Mouse (Mus musculus) embryonic stem cell, embryonic (primary cell): ENCODE data around the gene Cfap57.

Source experiments
- CTCF ChIA-PET, 4 experiments: fragments of 300-600 bp in 2 of 4; fragments of 350-600 bp in 2 of 4; sonication (Branson Sonifier 250); formaldehyde crosslinking; loops; one replicate each; lab custom pipeline; 2022; ENCODE audit warnings: inconsistent platforms in 2 of 4; lab: Charles Lee
- POLR2A ChIA-PET, 4 experiments: fragments of 300-600 bp in 2 of 4; fragments of 350-600 bp in 2 of 4; sonication (Branson Sonifier 250); formaldehyde crosslinking; loops; one replicate each; lab custom pipeline; 2022; ENCODE audit warnings: antibody characterized with exemption in 4 of 4, inconsistent platforms in 1 of 4; lab: Charles Lee

Cfap57 gene

DNA sequence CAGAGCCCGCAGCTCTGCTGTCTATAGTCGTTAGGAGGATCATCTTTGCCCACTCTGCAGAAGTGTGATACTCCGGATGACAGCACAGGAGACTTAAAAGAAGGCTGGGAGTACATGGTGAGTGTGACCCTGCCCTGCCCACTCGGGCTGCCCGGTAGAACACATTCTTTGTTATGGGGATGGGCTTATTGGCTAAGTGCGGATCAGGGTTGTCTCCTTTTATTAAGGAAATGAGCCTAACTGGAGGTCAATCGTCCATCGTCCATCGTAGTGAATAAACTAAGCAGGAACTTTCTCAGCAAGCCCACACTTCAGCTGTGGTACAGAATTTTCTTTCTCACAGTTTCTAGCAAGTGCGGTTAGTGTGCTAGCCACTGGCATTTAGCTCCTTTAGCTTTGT is 80.7 kb downstream of the Cfap57 start:
- ChIA-PET CTCF (interaction anchor here in 2 of 4 experiments (1.0 to 1.4 kb wide), 2 partner anchors 26 kb away, joined by 4 read pairs; no protein-coding TSS in a partner anchor), POLR2A (interaction anchor here in 1 of 4 experiments (0.6 to 1.1 kb wide), 2 partner anchors 22 to 704 kb away, joined by 3 read pairs; no protein-coding TSS in a partner anchor)

DNA sequence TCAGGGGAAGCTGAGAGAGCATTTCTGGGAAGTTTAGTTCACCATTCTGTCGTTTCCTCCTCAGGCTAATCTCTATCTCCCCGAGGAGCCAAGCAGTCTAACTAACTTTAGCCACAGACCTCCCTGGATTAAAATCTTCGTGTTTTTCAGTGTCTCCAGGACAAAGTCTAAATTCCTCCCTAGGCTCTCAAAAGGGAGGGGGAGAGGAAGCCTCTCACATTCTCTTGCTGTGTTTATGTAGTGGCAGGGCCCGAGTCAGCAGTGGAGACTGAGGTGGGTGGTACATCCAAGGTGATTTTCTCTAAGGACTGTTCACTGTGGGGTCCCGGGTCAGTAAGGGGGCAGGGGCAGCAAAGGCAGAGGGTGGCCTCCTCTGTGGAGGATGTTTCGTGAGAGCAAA is 82.8 kb downstream of the Cfap57 start:
- CTCF ChIA-PET, result no interaction called here
- POLR2A ChIA-PET, result no interaction called here

DNA sequence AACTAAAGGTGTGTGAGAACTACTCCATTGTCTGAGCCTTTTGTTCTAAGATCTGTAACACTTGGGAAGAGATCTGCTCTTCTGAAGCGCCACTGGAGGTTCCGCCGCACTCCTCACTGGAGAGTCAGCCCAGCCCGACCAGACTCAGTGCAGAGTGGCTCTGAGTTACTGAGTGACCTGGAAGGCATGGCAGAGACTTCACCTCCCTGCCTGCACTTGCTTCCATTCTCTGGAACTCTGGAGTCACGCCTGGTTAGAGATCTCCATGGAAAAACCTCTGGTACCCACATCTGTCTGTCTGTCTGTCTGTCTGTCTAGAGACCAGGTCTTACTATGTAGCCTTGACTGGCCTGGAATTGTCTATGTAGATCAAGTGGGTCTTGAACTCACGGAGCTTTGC is 85.0 kb downstream of the Cfap57 start:
- CTCF ChIA-PET, result no interaction called here
- POLR2A ChIA-PET, result interaction anchor here in 1 of 4 experiments (0.7 kb wide), 1 partner anchor 677 kb away, joined by 3 read pairs; no protein-coding TSS in a partner anchor

DNA sequence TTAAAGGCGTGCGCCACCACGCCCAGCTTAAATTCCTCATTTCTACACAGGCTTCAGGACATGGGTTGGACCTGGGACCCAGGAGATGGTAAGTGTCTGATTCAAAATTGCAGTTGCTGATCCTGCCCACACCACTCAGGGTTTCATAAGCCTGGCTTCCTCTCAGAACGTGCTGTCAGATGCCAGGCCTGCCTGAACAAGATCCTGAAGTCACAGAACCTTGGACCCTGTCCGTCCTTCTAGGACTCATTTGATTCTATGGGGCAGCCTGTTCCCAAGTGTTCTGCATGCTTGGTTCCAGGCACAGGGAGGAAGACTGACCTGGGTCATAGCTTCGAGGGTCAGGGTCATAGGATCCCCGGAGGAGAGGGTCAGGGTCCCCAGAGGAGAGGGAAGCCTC is 87.0 kb downstream of the Cfap57 start:
- POLR2A ChIA-PET, result interaction anchor here in 1 of 4 experiments (1.1 to 1.3 kb wide), 2 partner anchors 9 to 10 kb away, joined by 3 to 5 read pairs; partner anchors contain the start of gene Tmem125
- CTCF ChIA-PET, result no interaction called here

DNA sequence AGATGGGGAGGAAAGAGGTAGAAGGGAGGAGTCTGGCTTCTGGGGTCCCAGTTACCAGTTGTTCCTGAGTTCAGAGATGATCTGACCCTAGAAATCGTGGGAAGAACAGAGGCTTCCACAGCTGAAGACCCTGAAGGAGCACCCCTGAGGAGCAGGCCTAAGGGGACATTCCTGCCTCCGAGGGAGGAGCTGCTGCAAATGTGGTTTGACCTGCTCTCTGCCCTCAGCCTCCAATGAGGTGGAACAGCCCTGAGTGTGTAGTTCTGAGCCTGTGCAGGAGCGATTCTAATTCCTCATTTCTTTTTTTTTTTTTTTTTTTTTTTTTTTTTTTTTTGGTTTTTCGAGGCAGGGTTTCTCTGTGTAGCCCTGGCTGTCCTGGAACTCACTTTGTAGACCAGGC is 87.4 kb downstream of the Cfap57 start:
- ChIA-PET CTCF (no interaction called here), POLR2A (interaction anchor here in 1 of 4 experiments (1.1 to 1.3 kb wide), 2 partner anchors 9 to 10 kb away, joined by 3 to 5 read pairs; partner anchors contain the start of gene Tmem125)

DNA sequence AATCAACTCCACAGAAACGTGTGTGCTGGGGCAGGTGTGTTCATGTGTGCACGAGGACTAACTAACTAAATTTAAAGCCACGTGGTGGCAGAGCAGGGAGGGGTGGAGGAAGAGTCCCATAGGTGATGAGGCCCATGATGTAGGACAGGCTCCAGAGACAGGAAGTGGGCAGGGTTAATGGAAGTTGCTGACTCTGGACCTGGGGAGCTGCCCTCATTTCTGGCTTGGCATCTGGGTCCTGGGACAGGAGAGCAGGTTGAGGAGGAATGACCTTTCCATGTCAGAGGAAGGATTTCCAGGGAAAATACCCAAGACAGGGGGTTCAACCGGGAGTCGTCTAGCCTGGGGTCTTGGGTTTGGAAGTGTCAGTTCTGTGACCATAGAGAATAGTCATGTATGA is 87.9 kb downstream of the Cfap57 start:
- CTCF ChIA-PET, result no interaction called here

DNA sequence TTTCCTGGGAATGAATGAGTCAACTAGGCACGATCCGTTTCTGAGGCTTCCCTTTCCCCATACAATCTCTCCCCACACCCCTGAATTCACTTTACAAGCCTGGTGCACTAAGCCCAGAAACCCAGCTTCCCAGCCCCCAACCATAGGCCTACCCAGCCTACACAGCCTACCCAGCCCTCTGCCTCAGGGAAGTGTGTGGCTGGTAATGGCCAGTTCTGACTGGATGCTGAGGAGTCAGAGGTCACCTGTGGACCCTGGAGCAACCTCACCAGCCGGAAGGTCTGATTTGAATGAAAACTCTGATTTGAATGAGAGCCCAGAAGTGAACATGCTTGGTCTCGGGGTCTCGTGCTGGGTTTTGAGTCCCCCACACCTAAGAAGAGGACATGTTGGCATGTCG is 92.9 kb downstream of the Cfap57 start:
- ChIA-PET CTCF (interaction anchor here in 1 of 4 experiments (1.4 kb wide), 1 partner anchor 39 kb away, joined by 5 read pairs; no protein-coding TSS in a partner anchor), POLR2A (interaction anchor here in 3 of 4 experiments (0.6 to 1.9 kb wide), 6 partner anchors 10 to 77 kb away, joined by 3 to 12 read pairs (median 3); partner anchors contain the start of gene Tmem125 (in 1 of the 3))

More for the DNA sequence above, 87.9 kb downstream of the Cfap57 start:
- POLR2A ChIA-PET, result no interaction called here

DNA sequence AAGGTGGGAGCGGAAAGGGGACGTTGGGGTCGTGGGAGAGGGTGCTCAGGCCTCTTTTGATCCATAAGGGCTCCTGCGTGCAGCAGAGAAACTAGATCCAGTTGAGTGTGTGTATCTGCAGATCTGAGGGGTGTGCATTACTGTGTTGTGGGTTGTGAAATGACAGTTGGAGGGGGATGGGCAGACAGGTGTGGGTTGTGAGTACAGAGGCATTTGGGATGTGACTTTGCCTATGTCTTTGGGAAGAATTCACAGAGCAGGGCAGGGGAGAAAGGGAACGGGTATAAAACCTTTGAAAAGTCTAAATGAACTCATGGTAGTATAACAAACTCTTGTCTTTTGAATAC is 93.3 kb downstream of the Cfap57 start:
- CTCF ChIA-PET, result no interaction called here
- POLR2A ChIA-PET, result interaction anchor here in 2 of 4 experiments (0.7 to 1.9 kb wide), 3 partner anchors 10 to 17 kb away, joined by 3 to 6 read pairs (median 3); no protein-coding TSS in a partner anchor

DNA sequence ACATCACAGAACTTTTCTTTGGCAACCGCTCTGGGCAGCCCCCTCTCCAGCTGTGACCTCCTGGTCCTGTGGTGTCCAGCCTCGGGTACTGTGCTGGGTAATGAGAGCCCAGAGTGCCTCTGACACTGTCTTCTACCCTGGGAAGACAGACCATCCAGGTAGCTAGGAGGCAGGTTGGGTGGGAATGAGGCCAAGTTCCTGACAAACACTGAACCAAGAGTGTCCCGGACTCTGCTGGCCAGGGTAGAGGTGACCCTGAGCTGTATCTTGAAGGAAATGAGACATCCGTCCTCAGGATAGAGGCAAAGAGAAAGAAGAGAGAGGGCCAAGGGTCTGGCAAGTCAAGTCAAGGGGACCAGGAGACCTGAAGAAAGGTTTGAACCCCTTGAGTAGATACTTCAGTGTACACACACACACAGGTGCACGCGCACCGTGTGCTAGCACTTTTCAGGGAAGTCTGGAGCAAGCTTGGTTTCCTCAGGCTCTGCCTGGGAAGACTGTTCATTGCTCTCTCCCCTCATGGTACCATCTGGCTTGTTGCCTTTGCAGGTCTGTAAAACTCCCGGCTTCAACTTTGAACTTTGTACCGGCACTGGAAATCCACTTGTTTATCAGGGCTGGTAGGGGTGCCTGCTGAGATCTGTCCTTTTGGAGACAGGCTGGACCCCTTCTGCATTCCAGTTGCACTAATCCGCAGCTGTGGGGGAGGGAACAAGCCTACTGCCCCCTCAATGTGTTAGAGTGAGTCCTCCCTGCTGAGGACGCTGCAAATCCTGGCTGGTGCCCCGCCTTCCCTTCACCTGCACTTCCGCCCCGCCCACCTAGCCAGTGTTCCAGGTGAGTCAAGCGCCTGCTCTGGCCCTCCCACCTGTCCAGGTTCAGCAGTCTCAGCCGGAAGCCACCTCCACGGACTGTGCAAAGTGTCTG is 93.9 kb downstream of the Cfap57 start, which contains the start of gene 2610528J11Rik:
2610528J11Rik (plus strand) TSS at position 592 of the 927 bp plus-strand sequence.
- ChIA-PET CTCF (interaction anchor here in 1 of 4 experiments (0.6 kb wide), 1 partner anchor 255 kb away, joined by 4 read pairs; no protein-coding TSS in a partner anchor), POLR2A (interaction anchor here in 1 of 4 experiments (1.5 kb wide), 1 partner anchor 11 kb away, joined by 5 read pairs; no protein-coding TSS in a partner anchor)

DNA sequence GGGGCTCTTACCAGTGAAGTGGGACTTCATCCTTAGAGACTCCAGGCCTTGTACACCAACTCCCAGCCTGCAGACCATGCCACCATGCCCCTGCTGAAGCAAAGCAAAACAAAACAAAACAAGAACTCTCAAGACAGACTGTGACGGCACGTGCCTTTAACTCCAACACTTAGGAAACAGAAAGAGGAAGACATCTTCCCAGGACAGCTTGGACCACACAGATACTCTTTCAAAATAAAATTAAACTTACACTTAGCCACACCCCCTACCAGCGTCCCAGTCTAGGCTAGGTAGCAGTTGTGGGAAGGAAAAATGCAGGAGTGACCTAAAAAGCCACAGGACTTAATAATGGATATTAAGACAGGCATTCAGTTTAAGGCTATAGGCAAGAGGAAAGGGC is 94.8 kb downstream of the Cfap57 start:
- ChIA-PET CTCF (no interaction called here), POLR2A (interaction anchor here in 1 of 4 experiments (1.5 kb wide), 1 partner anchor 10 kb away, joined by 5 read pairs; no protein-coding TSS in a partner anchor)

DNA sequence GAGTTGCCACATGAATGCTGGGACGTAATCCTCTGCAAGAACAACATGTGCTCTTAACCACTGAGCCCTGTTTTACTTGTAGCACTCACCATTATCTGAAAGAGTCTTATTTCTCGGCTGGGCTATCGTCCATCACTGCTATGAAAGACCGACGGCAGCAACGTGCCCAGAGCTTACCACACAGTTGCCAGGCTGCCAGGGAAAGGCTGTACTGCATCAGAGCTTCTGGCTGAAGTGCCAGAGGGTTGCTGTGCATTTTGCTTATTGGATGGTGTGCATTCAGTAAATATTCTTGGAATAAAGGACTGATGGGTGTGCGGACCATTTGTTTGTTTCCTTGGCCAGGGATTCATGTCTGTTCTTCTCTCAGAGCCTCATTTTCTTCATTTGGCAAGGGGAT is 96.6 kb downstream of the Cfap57 start:
- POLR2A ChIA-PET, result no interaction called here
- CTCF ChIA-PET, result no interaction called here

DNA sequence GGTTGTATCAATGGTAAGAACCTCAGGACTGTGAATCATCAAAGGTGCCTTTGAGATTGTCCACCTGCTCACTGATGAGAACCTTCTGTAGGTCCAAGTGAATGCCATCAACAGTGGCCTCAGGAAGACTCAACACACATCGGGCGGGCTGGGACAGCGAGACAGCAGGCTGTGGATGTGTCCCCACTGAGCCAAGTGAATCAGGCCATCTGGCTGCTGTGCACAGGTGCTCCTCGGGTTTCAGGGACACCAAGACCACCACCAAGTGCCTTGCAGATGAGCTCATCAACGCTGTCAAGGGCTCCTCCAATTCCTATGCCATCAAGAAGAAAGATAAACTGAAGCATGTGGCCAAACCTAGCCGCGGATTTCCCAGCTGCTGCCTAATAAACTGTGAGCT is 98.3 kb downstream of the Cfap57 start:
- CTCF ChIA-PET, result no interaction called here
- POLR2A ChIA-PET, result interaction anchor here in 1 of 4 experiments (1.1 to 1.9 kb wide), 3 partner anchors 17 to 76 kb away, joined by 3 to 4 read pairs (median 4); no protein-coding TSS in a partner anchor

DNA sequence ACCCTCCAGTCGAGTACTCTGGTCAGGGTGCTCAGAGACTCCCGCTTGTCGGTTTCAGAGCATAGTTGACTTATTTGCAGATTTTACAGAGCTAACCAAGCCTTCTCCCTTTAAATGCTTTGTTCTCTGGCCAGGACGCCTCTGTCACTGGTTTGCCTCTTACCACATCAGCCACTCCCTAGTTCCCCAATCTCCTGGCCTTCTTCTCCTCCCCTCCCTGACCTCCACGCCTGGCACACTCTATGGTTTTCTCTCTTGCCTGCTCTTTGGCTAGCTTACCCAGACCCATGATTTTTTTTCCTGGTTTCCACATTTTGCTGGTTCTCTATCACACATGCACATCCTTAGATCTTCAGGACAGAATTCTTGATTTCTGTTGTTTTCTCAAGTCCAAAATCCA is 102.4 kb downstream of the Cfap57 start:
- CTCF ChIA-PET, result interaction anchor here in 1 of 4 experiments (0.7 to 1.2 kb wide), 2 partner anchors 9 to 48 kb away, joined by 3 read pairs; no protein-coding TSS in a partner anchor
- POLR2A ChIA-PET, result interaction anchor here in 3 of 4 experiments (0.6 to 1.1 kb wide), 6 partner anchors 9 to 21 kb away, joined by 3 to 6 read pairs (median 3); no protein-coding TSS in a partner anchor

DNA sequence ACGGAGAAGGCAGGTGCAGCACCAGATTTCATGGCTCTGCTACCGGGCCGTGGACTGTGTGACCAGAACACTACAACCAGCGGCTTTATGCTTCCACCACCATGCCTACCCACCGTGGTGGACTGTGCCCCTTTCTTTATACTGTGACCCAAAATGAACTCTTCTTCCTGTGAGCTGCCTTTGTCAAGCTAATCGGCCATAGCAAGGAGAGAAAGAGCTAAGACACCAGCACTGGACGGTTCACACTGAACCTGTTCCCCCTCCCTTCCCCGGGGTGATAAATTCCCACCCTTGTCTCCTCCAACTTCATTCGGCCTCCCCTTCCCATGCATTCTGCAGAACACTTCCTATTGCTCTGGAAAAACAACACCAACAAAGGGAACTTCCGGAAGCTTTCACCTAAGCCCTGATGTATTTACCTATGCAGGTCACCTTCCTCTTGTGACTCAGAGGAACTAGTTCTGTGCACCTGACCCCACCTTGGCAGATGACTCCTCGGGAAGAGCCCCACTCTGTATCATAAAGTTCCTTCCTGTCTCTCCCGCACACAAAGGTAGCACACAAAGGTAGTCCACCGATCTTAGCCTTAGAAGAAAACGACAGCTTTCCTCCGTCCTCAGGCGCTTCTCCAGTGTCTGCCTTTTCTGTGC is 103.0 kb downstream of the Cfap57 start:
- CTCF ChIA-PET, result interaction anchor here in 2 of 4 experiments (0.7 to 1.2 kb wide), 3 partner anchors 9 to 48 kb away, joined by 3 read pairs; no protein-coding TSS in a partner anchor
- POLR2A ChIA-PET, result interaction anchor here (0.5 to 1.1 kb wide), 9 partner anchors 9 to 859 kb away, joined by 3 to 6 read pairs (median 3); partner anchors contain the start of gene Slc2a1 (in 1 of the 4)

DNA sequence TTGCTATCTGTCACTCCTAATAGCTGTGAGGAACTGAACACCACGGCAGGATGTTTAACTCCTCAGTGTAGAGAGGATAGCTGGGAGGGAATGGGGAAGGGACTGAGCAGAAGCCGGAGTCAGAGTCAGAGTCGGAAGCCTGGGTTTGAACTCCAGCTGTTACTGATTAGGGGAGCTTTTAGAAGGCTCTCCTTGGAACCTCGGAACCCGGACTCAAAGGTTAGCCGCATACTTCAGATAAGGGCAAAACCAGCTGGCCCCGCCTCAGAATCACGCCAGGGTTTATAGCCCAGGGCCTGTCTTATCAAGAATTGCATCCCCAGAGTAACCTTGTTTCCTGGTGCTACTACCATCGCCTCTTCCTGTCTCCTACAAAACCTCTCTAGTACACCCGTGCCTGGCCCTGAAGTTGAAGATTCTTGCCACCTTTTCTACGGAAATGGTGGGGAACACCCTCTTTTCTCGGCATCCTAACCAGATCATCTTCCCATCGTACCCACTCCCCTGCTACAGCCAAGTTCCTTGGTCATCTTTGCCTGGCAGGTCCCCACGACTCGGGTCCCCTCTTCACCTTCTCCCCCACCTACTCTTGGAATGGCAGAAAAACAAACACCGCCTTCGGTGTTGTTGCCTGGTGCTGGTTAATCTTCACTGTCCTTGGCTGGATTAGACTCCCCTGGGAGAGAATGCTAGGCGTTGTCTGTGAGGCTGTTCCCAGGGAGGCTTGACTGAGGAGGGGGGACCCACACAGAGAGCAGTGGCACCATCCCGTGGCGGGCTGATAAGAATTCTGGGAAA is 103.7 kb downstream of the Cfap57 start:
- CTCF ChIA-PET, result interaction anchor here in 3 of 4 experiments (0.6 to 1.3 kb wide), 7 partner anchors 8 to 366 kb away, joined by 3 to 9 read pairs (median 3); no protein-coding TSS in a partner anchor
- POLR2A ChIA-PET, result interaction anchor here in 2 of 4 experiments (0.8 to 1.2 kb wide), 10 partner anchors 8 to 653 kb away, joined by 3 to 5 read pairs (median 3); partner anchors contain the start of genes Slc2a1 (in 1 of the 2) and Tmem125 (in 1 of the 2)

DNA sequence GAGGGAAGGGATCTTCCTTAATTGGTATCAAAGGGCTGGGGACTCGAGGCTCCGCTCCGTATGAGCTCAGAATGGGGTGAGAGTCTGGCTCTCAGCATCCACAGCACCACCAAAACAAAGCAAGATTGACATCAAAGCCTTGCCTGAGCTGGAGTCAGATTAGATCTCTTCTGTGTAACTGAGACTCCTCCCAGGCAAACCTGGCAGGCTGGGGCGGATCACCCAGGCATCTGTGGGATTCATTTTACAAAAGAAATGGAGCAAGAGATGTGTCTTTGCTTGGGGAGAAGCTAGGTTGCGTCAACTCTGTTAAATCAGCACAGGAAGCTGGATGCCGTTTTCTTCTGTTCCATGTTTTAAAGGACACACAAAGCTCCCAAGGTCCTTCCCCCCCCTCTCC is 111.5 kb downstream of the Cfap57 start:
- CTCF ChIA-PET, result interaction anchor here in 3 of 4 experiments (0.6 to 1.5 kb wide), 5 partner anchors 8 to 169 kb away, joined by 3 to 9 read pairs (median 3); no protein-coding TSS in a partner anchor
- POLR2A ChIA-PET, result interaction anchor here in 3 of 4 experiments (0.7 to 1.7 kb wide), 10 partner anchors 9 to 371 kb away, joined by 3 to 6 read pairs (median 3); partner anchors contain the start of gene Tmem125 (in 1 of the 3)

DNA sequence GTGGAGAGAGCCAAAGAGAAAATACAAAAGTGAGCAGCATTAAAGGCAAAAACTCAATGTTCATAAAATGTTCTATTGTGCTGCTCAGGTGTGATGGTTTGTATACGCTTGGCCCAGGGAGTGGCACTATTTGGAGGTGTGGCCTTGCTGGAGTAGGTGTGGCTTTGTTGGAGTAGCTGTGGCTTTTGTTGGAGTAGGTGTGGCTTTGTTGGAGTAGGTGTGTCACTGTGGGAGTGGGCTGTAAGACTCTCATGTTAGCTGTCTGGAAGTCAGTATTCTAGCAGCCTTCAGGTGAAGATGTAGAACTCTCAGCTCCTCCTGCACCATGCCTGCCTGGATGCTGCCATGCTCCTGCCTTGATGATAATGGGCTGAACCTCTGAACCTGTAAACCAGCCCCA is 113.4 kb downstream of the Cfap57 start:
- ChIA-PET POLR2A (interaction anchor here in 2 of 4 experiments (1.2 to 1.3 kb wide), 3 partner anchors 9 to 70 kb away, joined by 3 to 4 read pairs (median 3); partner anchors contain the start of gene Cdc20 (in 1 of the 2)), CTCF (interaction anchor here in 1 of 4 experiments (1.0 kb wide), 2 partner anchors 59 to 648 kb away, joined by 3 to 4 read pairs; no protein-coding TSS in a partner anchor)
